Mouse (Mus musculus) forebrain, embryonic 14.5 days (tissue): ENCODE measurements at regions not wholly inside any gene's neighbourhood (a gene's known extent, or its start where the extent isn't known, plus 50 kb on each side); places are given as distances from the start of the nearest gene placed in this dataset.

Source experiments
- ATAC-seq: fragments of 200-750 bp; cut with Nextera tagmentation; 2 replicates; pipeline ENCODE4 v1.8.0; 2017; ENCODE audit warnings: mild to moderate bottlenecking, moderate library complexity
- DNase-seq: peaks from one replicate; pipeline ENCODE4 v3.0.0-alpha.2; 2015; ENCODE audit warnings: low spot score
- H3K27ac ChIP-seq: fragments of 300-500 bp; sonication (generic); 2 replicates; pipeline ENCODE4 v1.5.1; 2014; ENCODE audit warnings: low read depth, mild to moderate bottlenecking, control low read depth, low read length, moderate library complexity
- H3K27me3 ChIP-seq: fragments of 300-500 bp; sonication (generic); replicated peaks from 2 replicates; pipeline ENCODE4 v1.6.1; 2014; ENCODE audit warnings: low read length, control low read depth, mixed read lengths; ENCODE audit not compliant: control insufficient read depth, insufficient read depth
- H3K36me3 ChIP-seq: fragments of 300-500 bp; sonication (generic); 2 replicates; pipeline ENCODE4 v1.6.1; 2014; ENCODE audit warnings: low read length, control low read depth; ENCODE audit not compliant: control insufficient read depth, insufficient read depth
- H3K4me1 ChIP-seq: fragments of 300-500 bp; sonication (generic); 2 replicates; pipeline ENCODE4 v1.6.1; 2014; ENCODE audit warnings: antibody characterized with exemption, low read length, control low read depth; ENCODE audit not compliant: control insufficient read depth, insufficient read depth
- H3K4me2 ChIP-seq: fragments of 300-500 bp; sonication (generic); 2 replicates; pipeline ENCODE4 v1.6.1; 2014; ENCODE audit warnings: mild to moderate bottlenecking, control low read depth, low read length
- H3K4me3 ChIP-seq: fragments of 300-500 bp; sonication (generic); 2 replicates; pipeline ENCODE4 v1.5.1; 2014; ENCODE audit warnings: low read depth, low read length, control low read depth
- H3K9ac ChIP-seq: fragments of 300-500 bp; sonication (generic); 2 replicates; pipeline ENCODE4 v1.6.1; 2014; ENCODE audit warnings: mild to moderate bottlenecking, low read length, control low read depth, moderate library complexity
- H3K9me3 ChIP-seq: fragments of 300-500 bp; sonication (generic); replicated peaks from 2 replicates; pipeline ENCODE4 v1.6.1; 2016; ENCODE audit warnings: low read length, control low read depth, mixed read lengths; ENCODE audit not compliant: control insufficient read depth
- WGBS: fragments of 180-500 bp; shearing (Covaris S2); extraction: QIAGEN DNeasy Blood & Tissue Kit; methylation state at CpG from one replicate; pipeline ENCODE4 v1.1.7; 2014; 5-methylcytosine and 5-hydroxymethylcytosine counted together

- Histone ChIP-seq H3K4me2 (no peak overlapping the region), H3K27me3 (no peaks in the 10 kb centered on the region), H3K27ac (no peak overlapping the region), H3K36me3 (no peaks in the 10 kb centered on the region), H3K9ac (no peak overlapping the region), H3K4me1 (no peaks in the 10 kb centered on the region), H3K9me3 (no peaks in the 10 kb centered on the region), H3K4me3 (no peak overlapping the region)
- DNase-seq (no peak), ATAC-seq (no peak)
- 89% methylated on average over 3 of the region's 3 CpGs for WGBS
These were observed 1747.5 kb upstream of the Adam24 start for GRCm38 (mm10) chr8:38927426-38927825.

- H3K36me3 ChIP-seq: no peaks in the 10 kb centered on the region
- no peak overlapping the region for H3K9ac ChIP-seq
- H3K4me3 ChIP-seq: no peak overlapping the region
- no peak overlapping the region for H3K4me2 ChIP-seq
- no peaks in the 10 kb centered on the region for H3K9me3 ChIP-seq
- H3K27me3 ChIP-seq: no peaks in the 10 kb centered on the region
- H3K4me1 ChIP-seq: no peaks in the 10 kb centered on the region
- DNase-seq: peak; percentile 32
- no peak overlapping the region for H3K27ac ChIP-seq
- peak; percentile 54; the same call in 1 of the 2 replicates for ATAC-seq
- WGBS: 58% methylated on average over 3 of the region's 3 CpGs
These were observed 1747.0 kb upstream of the Adam24 start for GRCm38 (mm10) chr8:38927867-38928266.

DNA sequence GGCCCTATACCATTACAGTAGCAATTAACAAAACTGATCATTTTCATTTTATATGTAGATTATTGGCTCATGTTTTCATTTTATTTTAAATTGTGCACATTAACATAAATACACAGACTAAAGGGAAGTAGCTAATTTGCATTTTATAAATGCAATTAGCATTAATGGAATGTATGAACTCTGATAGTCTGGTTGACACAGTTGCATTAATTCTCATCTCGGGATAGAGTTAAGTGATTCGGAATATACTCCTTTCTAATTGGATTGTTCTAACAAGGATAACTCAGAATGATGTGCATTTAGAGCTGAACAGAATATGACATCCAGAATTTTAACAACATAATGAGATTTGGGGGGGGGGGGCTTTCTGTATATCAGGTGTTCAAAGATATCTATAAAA lies 1746.5 kb upstream of the Adam24 start:
- H3K27me3 ChIP-seq: no peaks in the 10 kb centered on the region
- no peak overlapping the region for H3K4me3 ChIP-seq
- H3K9me3 ChIP-seq: no peaks in the 10 kb centered on the region
- H3K27ac ChIP-seq: no peak overlapping the region
- no peak overlapping the region for H3K4me2 ChIP-seq
- ATAC-seq: peak; percentile 57
- DNase-seq: peak; percentile 7
- H3K9ac ChIP-seq: no peak overlapping the region
- no peaks in the 10 kb centered on the region for H3K36me3 ChIP-seq
- no peaks in the 10 kb centered on the region for H3K4me1 ChIP-seq
- WGBS: 80% methylated on average over 2 of the region's 2 CpGs
